Mouse (Mus musculus) lung, embryonic 16.5 days (tissue): Measurements from ENCODE around the gene Crkl. TPM values are rescaled to one million over a fixed set of nuclear protein-coding genes. Genes with fewer than 3 reads are reported as not detected.
A peak's percentile ranks its signal among the peaks of the same experiment; 100 is the strongest.

ENCODE experiments used
- ATAC-seq: fragments of 200-750 bp; cut with Nextera tagmentation; 2 replicates; pipeline ENCODE4 v1.8.0; 2017; ENCODE audit warnings: low read depth, mild to moderate bottlenecking, moderate library complexity
- H3K27ac ChIP-seq: fragments of 300-500 bp; sonication (generic); 2 replicates; pipeline ENCODE4 v1.5.1; 2014; ENCODE audit warnings: mild to moderate bottlenecking, control low read depth, low read length
- H3K27me3 ChIP-seq: fragments of 300-500 bp; sonication (generic); 2 replicates; pipeline ENCODE4 v1.6.1; 2014; ENCODE audit warnings: low read depth, low read length, mixed read lengths; ENCODE audit not compliant: control insufficient read depth, insufficient read depth
- H3K36me3 ChIP-seq: fragments of 300-500 bp; sonication (generic); 2 replicates; pipeline ENCODE4 v1.6.1; 2014; ENCODE audit warnings: low read length; ENCODE audit not compliant: control insufficient read depth, insufficient read depth
- H3K4me1 ChIP-seq: fragments of 300-500 bp; sonication (generic); replicated peaks from 2 replicates; pipeline ENCODE4 v1.6.1; 2014; ENCODE audit warnings: low read length, mixed read lengths; ENCODE audit not compliant: control insufficient read depth, insufficient read depth
- H3K4me2 ChIP-seq: fragments of 300-500 bp; sonication (generic); 2 replicates; pipeline ENCODE4 v1.6.1; 2014; ENCODE audit warnings: low read depth, low read length, control low read depth
- H3K4me3 ChIP-seq: fragments of 300-500 bp; sonication (generic); 2 replicates; pipeline ENCODE4 v1.5.1; 2014; ENCODE audit warnings: mild to moderate bottlenecking, low read length, control low read depth
- H3K9ac ChIP-seq: fragments of 300-500 bp; sonication (generic); 2 replicates; pipeline ENCODE4 v1.6.1; 2014; ENCODE audit warnings: low read length, control low read depth
- H3K9me3 ChIP-seq: fragments of 300-500 bp; sonication (generic); 2 replicates; pipeline ENCODE4 v1.6.1; 2016; ENCODE audit warnings: low read length; ENCODE audit not compliant: control insufficient read depth
- WGBS: fragments of 180-500 bp; shearing (Covaris S2); extraction: QIAGEN DNeasy Blood & Tissue Kit; methylation state at CpG from one replicate; pipeline ENCODE4 v1.1.7; 2014; 5-methylcytosine and 5-hydroxymethylcytosine counted together
- polyA plus RNA-seq: library from polyadenylated mRNA; unstranded; fragments of >200 nt; fragmentation: Nextera tagmentation; extraction: Ambion mirVana; gene quantifications from 2 replicates; pipeline ENCODE4 v1.2.1, GENCODE M21; 2015

The Crkl gene
- polyA plus RNA-seq, 1 experiment from 2014 or later, result 60.4 TPM

DNA sequence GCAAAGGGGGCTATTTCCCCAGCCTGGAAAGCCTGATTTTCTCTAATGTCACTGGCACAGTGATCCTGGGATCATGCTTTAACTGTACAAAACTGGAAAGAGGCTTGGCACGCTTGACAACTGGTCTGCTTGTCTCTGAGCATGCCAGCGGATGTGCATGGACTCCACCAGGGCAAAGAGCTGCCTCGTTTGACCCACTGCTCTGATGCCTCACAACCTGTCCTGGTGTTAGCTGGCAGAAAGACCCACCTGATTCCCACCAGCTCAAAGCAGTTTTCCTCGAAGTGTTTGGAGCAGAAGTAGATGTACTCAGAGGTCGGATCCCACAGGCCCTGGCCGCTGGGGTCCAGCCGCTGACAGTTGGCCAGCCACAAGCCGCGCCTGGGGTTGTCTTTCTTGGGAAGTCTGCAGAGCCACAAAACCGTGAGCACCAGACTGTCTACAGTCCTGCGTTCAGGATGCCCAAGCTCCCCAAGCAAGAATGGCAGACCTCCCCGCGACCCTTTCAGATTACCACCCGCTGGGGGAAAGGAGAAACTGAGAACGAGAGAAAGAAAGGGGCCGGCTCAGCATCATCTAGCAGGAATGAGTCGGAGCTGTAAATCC, 78.3 kb downstream of the Crkl start:
- H3K27me3 ChIP-seq, result no peaks in the 10 kb centered on the region
- 0 out of 2 replicates have a peak, but pooled peaks have one; percentile 2 for ATAC-seq
- H3K4me2 ChIP-seq, result peak overlapping the region; percentile 95
- peaks cover 16% of the 10 kb centered on the region for H3K4me1 ChIP-seq
- H3K4me3 ChIP-seq, result peak overlapping the region; percentile 56
- H3K9me3 ChIP-seq, result no peaks in the 10 kb centered on the region
- peak overlapping the region; percentile 96 for H3K27ac ChIP-seq
- WGBS, result 11% methylated on average over 17 of the region's 17 CpGs
- H3K36me3 ChIP-seq, result peaks cover 30% of the 10 kb centered on the region
- peak overlapping the region; percentile 90 for H3K9ac ChIP-seq

DNA sequence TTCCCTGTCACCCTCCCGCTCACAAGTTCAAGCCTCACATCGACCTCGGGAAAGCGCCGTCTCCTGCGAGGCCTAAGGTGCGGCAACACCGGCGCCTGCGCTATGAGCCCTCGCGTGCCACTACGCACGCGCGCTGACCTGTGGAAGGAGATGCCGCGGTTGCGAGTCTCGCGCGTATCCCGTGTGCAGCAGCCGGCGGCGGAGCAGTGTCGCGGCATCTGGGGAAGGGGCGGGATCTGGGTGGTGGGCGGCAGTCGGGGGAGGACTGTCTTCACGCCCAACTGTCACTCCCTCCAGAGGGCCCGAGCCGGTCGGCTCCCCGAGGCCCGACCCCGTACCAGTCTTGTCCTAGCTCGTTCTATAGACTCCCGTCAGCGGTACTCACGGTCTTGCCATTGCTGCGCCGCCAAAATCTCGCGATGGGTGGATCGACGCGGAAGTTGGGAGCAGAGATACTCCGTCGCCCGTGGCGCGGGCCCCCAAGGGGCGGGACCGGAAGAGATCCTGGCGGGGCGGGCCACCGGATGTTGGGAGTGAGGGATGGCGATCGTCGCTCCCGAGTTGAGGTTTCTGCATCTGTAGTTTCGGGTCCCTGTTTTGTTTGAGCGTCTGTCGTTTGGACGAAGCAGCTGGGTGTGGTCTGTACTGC, 79.0 kb downstream of the Crkl start, which contains the start of gene Thap7:
Gene Thap7 (minus strand): TSS at position 497 of the 649 bp plus-strand sequence.
- ATAC-seq, result peak; percentile 97
- Histone ChIP-seq H3K36me3 (peaks cover 24% of the 10 kb centered on the region), H3K27me3 (no peaks in the 10 kb centered on the region), H3K9ac (peak within 1 kb of the TSS; percentile 90), H3K4me2 (peak within 1 kb of the TSS; percentile 95), H3K9me3 (no peaks in the 10 kb centered on the region), H3K4me3 (peak within 1 kb of the TSS; percentile 56), H3K4me1 (peaks cover 16% of the 10 kb centered on the region), H3K27ac (peak within 1 kb of the TSS; percentile 96)
- under 1% methylated on average over 66 of the region's 67 CpGs for WGBS

DNA sequence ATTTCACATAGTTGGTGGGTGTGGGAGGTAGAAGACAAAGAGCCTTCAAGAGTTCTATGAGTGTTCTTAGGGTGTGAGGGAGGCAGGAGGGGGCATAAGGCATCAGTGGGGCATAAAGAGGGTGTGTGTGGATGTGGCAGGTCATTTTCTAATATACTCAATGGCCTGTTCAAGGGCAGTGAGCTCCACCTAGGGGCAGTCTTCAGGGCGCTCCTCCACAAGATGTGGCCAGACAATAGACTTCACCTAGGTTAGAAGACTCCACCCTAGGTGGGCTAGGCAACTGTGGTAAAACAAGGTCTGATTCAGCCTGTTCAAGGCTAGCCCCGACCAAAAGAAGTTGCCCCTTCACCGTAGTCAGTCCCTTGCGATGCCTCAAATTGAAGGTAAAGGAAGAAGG, 80.5 kb downstream of the Crkl start:
- H3K4me3 ChIP-seq, result no peak overlapping the region
- WGBS, result 56% methylated on average over 4 of the region's 4 CpGs
- peaks cover 2% of the 10 kb centered on the region; the same call in 1 of the 2 replicates for H3K9me3 ChIP-seq
- peaks cover 11% of the 10 kb centered on the region for H3K36me3 ChIP-seq
- peaks cover 16% of the 10 kb centered on the region for H3K4me1 ChIP-seq
- H3K27me3 ChIP-seq, result no peaks in the 10 kb centered on the region
- no peak for ATAC-seq
- no peak overlapping the region for H3K9ac ChIP-seq
- no peak overlapping the region for H3K27ac ChIP-seq
- no peak overlapping the region for H3K4me2 ChIP-seq

DNA sequence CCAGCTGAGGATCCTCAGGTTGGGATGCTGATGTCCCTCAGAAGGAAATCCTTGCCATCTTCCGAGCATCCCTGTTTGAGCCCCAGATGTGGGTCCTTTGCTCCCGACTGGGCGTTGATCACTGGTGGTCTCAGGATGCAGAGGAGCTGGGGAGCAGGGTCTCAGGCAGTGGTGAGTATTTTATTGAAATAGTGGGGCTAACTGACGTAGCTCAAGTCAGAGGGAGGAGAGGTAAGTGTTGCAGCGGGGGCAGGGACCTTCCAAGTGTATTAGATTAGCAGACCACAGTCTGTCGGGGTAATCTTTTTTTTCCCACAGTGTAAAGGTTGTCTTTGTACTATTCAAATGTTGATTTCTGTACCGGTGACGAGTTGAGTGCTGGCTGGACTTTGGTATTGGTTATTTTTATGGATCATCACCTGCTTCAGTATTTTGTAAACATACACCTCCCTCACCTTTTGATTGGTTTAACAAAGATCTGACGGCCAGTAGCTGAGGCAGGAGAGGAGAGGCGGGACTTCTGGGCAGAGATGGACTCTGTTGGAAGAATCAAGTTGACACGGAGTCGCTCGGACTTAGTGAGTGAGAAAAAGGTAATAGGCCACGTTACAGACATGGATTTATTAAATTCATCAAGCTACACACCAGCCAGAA, 81.0 kb downstream of the Crkl start:
- WGBS, result 68% methylated on average over 14 of the region's 14 CpGs
- no peaks in the 10 kb centered on the region for H3K27me3 ChIP-seq
- no peak overlapping the region for H3K4me2 ChIP-seq
- ATAC-seq, result no peak
- no peak overlapping the region for H3K4me3 ChIP-seq
- no peak overlapping the region for H3K9ac ChIP-seq
- peaks cover 6% of the 10 kb centered on the region for H3K36me3 ChIP-seq
- H3K4me1 ChIP-seq, result peaks cover 16% of the 10 kb centered on the region
- peaks cover 2% of the 10 kb centered on the region; the same call in 1 of the 2 replicates for H3K9me3 ChIP-seq
- H3K27ac ChIP-seq, result no peak overlapping the region

DNA sequence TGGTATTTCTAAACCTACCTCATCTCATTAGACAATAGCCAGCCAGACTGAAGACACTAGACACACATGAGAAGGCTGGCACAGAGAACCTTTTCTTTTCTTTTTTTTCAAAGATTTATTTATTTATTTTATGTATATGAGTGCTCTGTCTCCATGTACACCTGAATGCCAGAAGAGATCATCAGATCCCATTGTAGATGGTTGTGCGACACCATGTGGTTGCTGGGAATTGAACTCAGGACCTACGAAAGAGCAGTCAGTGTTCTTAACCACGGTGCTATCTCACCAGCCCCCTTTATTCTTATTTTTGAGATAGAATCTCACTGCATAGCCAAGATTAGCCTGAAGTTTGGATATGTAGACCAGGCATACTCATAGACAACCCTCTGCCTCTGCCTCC, 84.8 kb downstream of the Crkl start:
- no peak overlapping the region for H3K4me2 ChIP-seq
- H3K27ac ChIP-seq, result no peak overlapping the region
- ATAC-seq, result no peak
- peaks cover 2% of the 10 kb centered on the region; the same call in 1 of the 2 replicates for H3K9me3 ChIP-seq
- H3K27me3 ChIP-seq, result no peaks in the 10 kb centered on the region; the same call in none of the 2 replicates
- H3K4me3 ChIP-seq, result no peak overlapping the region
- peaks cover 4% of the 10 kb centered on the region for H3K4me1 ChIP-seq
- WGBS, result 86% methylated on average over 3 of the region's 3 CpGs
- H3K9ac ChIP-seq, result no peak overlapping the region
- H3K36me3 ChIP-seq, result no peaks in the 10 kb centered on the region

Other genes starting within 250 kb of the Crkl start
- gene Ube2l3, start 249.3 kb upstream of the Crkl start, polyA plus RNA-seq, result 330 and 339 TPM in 2 replicates
- gene Rimbp3, start 243.4 kb upstream of the Crkl start, polyA plus RNA-seq, result 0.16 and 0.20 TPM in 2 replicates
- 4.1 and 4.5 TPM in 2 replicates for gene Hic2, start 218.4 kb upstream of the Crkl start, polyA plus RNA-seq
- 8.5 and 9.7 TPM in 2 replicates for gene Tmem191c, start 175.9 kb upstream of the Crkl start, polyA plus RNA-seq
- gene Serpind1, start 120.6 kb upstream of the Crkl start, polyA plus RNA-seq, result 0.70 and 3.3 TPM in 2 replicates
- gene Snap29, start 46.0 kb upstream of the Crkl start, polyA plus RNA-seq, result 15.1 and 15.3 TPM in 2 replicates
- gene Pi4ka, start 45.7 kb upstream of the Crkl start, polyA plus RNA-seq, result 26.6 and 28.0 TPM in 2 replicates
- gene Aifm3, start 37.6 kb downstream of the Crkl start, polyA plus RNA-seq, result 4.1 and 6.5 TPM in 2 replicates
- gene Lztr1, start 56.7 kb downstream of the Crkl start, polyA plus RNA-seq, result 75.6 and 85.6 TPM in 2 replicates
- gene Thap7, start 79.1 kb downstream of the Crkl start, polyA plus RNA-seq, result 53.0 and 59.5 TPM in 2 replicates
- 3.0 and 4.8 TPM in 2 replicates for gene Lrrc74b, start 109.3 kb downstream of the Crkl start, polyA plus RNA-seq
- 1.3 and 1.5 TPM in 2 replicates for gene P2rx6, start 109.9 kb downstream of the Crkl start, polyA plus RNA-seq
- gene Slc7a4, start 131.2 kb downstream of the Crkl start, polyA plus RNA-seq, result 10.8 and 13.2 TPM in 2 replicates
- 33.2 and 34.3 TPM in 2 replicates for gene Smpd4, start 167.4 kb downstream of the Crkl start, polyA plus RNA-seq
- gene Ccdc74a, start 194.5 kb downstream of the Crkl start, polyA plus RNA-seq, result 8.8 and 9.1 TPM in 2 replicates